Mouse (Mus musculus): ENCODE data around the gene Zdhhc13. TPM values are rescaled to one million over a fixed set of nuclear protein-coding genes. Genes with fewer than 3 reads are reported as not detected.

Zdhhc13 gene
- polyA plus RNA-seq, 1 experiment from 2014 or later, result 41.5 TPM

DNA sequence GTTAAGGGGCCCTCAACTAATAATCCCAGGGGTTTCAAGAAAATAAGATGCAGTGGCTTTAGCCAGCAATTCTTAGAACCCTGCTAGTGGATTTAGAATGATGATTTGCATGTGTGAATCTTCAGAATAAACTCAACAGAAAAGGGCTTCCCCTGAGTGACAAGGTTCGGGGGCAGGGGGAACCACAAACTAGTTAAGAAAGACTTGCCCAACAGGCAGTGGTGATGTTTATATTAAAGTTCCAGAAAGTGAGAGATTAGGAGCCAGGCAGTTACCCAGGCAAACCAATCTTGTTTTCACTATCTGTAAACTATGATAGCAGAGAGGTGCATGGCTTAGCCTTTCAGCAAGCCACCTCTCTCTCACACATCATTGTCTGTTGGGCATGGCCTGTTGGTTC, 43.9 kb downstream of the Zdhhc13 start:
- Histone ChIP-seq H3K4me3 (replicated peaks) (no peak overlapping the region), H3K4me1 (replicated peaks) (no peaks in the 10 kb centered on the region), H3K9ac (no peak overlapping the region), H3K9me3 (no peaks in the 10 kb centered on the region), H3K4me2 (replicated peaks) (no peak overlapping the region), H3K27ac (no peak overlapping the region), H3K36me3 (peaks cover under 1% of the 10 kb centered on the region; the same call in 1 of the 2 replicates), H3K27me3 (replicated peaks) (no peaks in the 10 kb centered on the region)
- ATAC-seq, result no peak
- 55% methylated on average over 1 of the region's 1 CpGs for WGBS

DNA sequence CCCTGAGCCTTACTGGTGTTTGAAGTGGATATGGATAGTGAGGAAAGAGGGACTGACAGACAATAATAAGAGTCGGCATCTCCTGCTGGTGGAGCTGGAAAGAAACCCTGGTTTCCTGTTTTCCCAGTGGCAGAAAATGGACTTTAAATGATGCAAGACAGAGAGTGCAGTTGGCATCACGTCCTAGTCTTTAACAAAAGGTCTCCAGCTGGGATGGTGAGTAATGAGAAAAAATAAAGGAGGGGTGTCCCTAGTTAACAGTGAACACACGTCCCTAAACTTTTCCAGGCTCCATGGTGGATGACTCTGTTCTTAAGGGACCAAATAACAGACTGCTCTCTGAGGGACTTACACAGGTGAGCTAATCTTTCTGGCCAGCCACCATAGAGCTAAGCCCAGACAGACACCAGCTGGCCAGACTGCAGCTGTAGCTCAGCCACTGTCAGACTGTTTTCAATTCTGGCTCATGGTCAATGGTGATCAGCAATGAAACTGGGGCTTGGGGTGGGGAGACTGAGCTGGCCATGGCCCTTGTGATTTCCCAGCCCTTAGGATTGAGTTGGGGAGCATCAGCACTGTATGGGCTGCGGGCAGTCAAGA, 45.7 kb downstream of the Zdhhc13 start:
- Histone ChIP-seq H3K9ac (no peak overlapping the region), H3K27me3 (replicated peaks) (no peaks in the 10 kb centered on the region), H3K36me3 (no peaks in the 10 kb centered on the region), H3K4me3 (replicated peaks) (no peak overlapping the region), H3K9me3 (no peaks in the 10 kb centered on the region), H3K4me1 (replicated peaks) (no peaks in the 10 kb centered on the region), H3K4me2 (replicated peaks) (no peak overlapping the region), H3K27ac (no peak overlapping the region)
- WGBS, result 73% methylated on average over 4 of the region's 4 CpGs
- no peak for ATAC-seq

DNA sequence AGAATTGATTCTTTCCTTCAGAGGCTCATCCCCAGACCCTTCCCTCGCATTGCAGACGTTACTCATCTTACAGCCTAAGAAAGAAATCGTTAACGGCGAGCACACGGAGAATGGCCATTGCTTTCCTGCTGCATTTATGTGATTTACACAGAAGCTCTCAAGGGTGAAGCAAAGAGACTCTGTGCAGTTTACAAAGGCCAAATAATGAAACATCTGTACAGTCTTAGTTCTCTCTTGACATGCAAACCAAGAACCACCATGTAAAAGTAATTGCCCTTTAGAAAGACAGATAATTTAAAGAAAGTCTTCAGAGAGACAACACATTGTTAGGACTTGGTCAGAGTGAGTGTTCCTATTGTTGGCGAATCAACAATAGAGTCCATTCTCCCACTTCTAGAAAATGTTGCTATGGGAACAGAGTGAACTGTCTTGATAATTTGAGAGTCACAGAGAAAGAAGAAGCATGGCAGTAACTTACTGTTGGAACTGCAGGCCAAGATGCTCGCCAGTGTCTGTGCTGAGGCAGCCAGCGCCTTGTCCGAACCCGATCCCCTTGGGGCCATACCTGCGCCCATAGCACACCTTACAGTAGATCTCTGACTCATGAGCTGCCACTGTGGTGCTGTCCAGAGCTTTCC, 46.3 kb downstream of the Zdhhc13 start:
- Histone ChIP-seq H3K36me3 (no peaks in the 10 kb centered on the region), H3K27ac (no peak overlapping the region), H3K9me3 (no peaks in the 10 kb centered on the region), H3K4me1 (replicated peaks) (no peaks in the 10 kb centered on the region), H3K4me3 (replicated peaks) (no peak overlapping the region), H3K4me2 (replicated peaks) (no peak overlapping the region), H3K27me3 (replicated peaks) (no peaks in the 10 kb centered on the region), H3K9ac (no peak overlapping the region)
- ATAC-seq, result no peak
- 78% methylated on average over 12 of the region's 12 CpGs for WGBS

DNA sequence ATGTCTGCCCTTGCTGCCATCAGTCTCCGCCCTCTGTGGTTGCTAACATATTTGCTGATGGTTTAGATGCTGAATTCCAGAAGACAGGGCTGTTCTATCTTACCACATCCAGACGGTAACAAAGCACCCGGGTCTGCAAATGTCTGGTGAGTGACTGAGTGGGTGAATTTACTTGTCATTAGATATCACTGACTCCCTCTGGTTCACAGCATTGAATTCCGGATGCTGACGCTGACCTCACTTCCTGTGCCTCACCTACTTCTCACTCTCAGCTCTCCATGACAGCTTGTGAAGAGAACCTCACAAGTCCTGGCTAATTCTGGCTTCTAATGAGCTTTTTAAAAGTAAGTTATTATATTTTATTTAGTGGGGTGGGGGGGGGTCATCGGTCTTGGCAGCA, 48.1 kb downstream of the Zdhhc13 start:
- H3K27me3 ChIP-seq (replicated peaks), result no peaks in the 10 kb centered on the region
- ATAC-seq, result no peak
- 71% methylated on average over 6 of the region's 6 CpGs for WGBS

DNA sequence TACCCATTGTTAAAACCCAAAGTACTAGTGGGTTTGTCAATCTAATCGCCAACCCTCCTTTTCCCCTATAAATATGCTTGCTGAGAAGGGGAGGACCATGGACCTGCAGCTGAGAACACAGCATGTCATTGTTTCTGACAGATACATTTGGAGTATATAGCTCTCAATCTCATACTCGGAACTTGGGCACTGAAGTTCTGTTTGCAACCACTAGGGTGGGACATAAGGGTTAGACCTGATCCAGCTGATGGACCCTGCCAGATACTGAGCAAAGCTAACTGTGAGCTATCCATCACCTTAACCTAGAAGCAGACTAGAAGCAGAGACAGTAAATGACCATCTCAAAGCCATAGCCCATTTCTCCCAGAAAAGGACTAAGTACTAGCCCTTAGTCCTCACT, 49.6 kb downstream of the Zdhhc13 start:
- Histone ChIP-seq H3K4me3 (replicated peaks) (no peak overlapping the region), H3K4me2 (replicated peaks) (no peak overlapping the region), H3K27me3 (replicated peaks) (no peaks in the 10 kb centered on the region), H3K4me1 (replicated peaks) (0 out of 2 replicates have a peak, but pooled peaks cover 2% of the 10 kb centered on the region), H3K9ac (no peak overlapping the region), H3K9me3 (no peaks in the 10 kb centered on the region), H3K36me3 (no peaks in the 10 kb centered on the region), H3K27ac (no peak overlapping the region)
- 72% methylated on average over 2 of the region's 2 CpGs for WGBS
- no peak for ATAC-seq

More for the DNA sequence above, 48.1 kb downstream of the Zdhhc13 start:
- 0 out of 2 replicates have a peak, but pooled peaks cover 2% of the 10 kb centered on the region for H3K4me1 ChIP-seq (replicated peaks)
- no peak overlapping the region for H3K27ac ChIP-seq
- no peaks in the 10 kb centered on the region for H3K36me3 ChIP-seq
- no peak overlapping the region for H3K4me2 ChIP-seq (replicated peaks)
- H3K9ac ChIP-seq, result no peak overlapping the region
- H3K4me3 ChIP-seq (replicated peaks), result no peak overlapping the region
- no peaks in the 10 kb centered on the region for H3K9me3 ChIP-seq

DNA sequence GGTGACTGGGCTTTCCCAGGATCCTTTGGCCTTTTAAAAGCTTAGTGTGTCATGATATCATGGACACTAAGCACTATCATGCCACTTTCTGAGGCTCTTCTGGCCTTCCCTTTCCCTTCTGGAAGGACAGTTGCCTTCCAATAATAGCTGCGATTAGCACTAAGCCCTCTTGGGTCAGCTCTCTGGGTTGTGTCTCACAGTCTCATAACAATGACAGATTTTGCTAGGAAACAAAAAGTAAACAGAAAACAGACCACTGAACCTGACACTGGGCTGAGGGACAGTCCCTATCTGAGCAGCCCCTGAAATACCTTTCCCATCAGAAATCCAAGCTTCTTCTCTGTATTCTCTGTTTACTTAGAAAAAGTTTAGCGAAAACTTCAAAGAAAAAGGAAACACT, 51.7 kb downstream of the Zdhhc13 start:
- no peaks in the 10 kb centered on the region for H3K9me3 ChIP-seq

DNA sequence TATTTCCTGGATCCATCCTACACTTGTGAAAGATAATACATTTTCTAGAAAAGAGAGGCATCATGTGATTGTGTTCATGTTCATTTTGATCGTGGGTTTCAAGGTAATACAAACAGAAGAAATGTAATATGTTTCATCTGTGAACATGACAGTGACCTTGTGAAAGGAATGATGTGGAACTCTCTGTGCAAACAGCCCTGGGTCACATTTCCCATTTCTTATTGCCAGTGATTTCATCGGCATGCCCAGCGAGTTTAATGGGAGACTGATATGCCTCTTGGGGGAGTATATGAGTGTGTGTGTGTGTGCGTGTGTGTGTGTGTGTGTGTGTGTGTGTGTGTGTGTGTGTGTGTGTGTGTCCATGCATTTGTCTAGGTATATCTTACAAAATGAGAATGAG, 52.7 kb downstream of the Zdhhc13 start:
- Histone ChIP-seq H3K9me3 (no peaks in the 10 kb centered on the region), H3K4me2 (replicated peaks) (no peak overlapping the region), H3K36me3 (no peaks in the 10 kb centered on the region), H3K27me3 (replicated peaks) (no peaks in the 10 kb centered on the region), H3K4me1 (replicated peaks) (0 out of 2 replicates have a peak, but pooled peaks cover 2% of the 10 kb centered on the region), H3K9ac (no peak overlapping the region), H3K27ac (no peak overlapping the region), H3K4me3 (replicated peaks) (no peak overlapping the region)
- WGBS, result 72% methylated on average over 4 of the region's 4 CpGs
- no peak for ATAC-seq

More for the DNA sequence above, 51.7 kb downstream of the Zdhhc13 start:
- H3K27ac ChIP-seq, result no peak overlapping the region
- H3K36me3 ChIP-seq, result no peaks in the 10 kb centered on the region
- H3K4me1 ChIP-seq (replicated peaks), result 0 out of 2 replicates have a peak, but pooled peaks cover 2% of the 10 kb centered on the region
- H3K9ac ChIP-seq, result no peak overlapping the region
- no peak overlapping the region for H3K4me3 ChIP-seq (replicated peaks)
- 45% methylated on average over 2 of the region's 2 CpGs for WGBS
- H3K4me2 ChIP-seq (replicated peaks), result no peak overlapping the region
- ATAC-seq, result no peak
- no peaks in the 10 kb centered on the region for H3K27me3 ChIP-seq (replicated peaks)

DNA sequence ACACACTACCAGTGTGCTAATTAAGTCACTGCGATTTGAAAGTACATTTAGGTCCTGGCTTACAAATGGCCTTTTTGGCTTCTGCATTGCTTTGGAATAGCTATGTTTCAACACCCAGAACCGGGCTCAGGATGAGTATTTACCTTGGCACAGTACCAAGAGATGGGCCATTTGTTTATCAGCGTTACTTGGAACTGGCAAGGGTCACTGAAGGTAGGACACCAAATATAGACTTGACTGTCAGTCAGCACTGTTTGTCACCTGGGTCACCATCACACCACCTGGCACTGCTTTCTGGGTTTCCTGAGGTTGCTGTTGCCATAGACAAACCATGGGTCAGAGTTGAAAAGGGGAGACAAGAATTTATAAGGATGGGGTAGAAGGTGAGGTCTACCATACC, 53.5 kb downstream of the Zdhhc13 start:
- no peaks in the 10 kb centered on the region for H3K9me3 ChIP-seq
- no peak overlapping the region for H3K27ac ChIP-seq
- 0 out of 2 replicates have a peak, but pooled peaks cover 2% of the 10 kb centered on the region for H3K4me1 ChIP-seq (replicated peaks)
- H3K4me3 ChIP-seq (replicated peaks), result no peak overlapping the region
- H3K27me3 ChIP-seq (replicated peaks), result no peaks in the 10 kb centered on the region
- H3K9ac ChIP-seq, result no peak overlapping the region
- WGBS, result 61% methylated on average over 3 of the region's 3 CpGs
- no peak overlapping the region for H3K4me2 ChIP-seq (replicated peaks)
- no peak for ATAC-seq
- no peaks in the 10 kb centered on the region for H3K36me3 ChIP-seq

DNA sequence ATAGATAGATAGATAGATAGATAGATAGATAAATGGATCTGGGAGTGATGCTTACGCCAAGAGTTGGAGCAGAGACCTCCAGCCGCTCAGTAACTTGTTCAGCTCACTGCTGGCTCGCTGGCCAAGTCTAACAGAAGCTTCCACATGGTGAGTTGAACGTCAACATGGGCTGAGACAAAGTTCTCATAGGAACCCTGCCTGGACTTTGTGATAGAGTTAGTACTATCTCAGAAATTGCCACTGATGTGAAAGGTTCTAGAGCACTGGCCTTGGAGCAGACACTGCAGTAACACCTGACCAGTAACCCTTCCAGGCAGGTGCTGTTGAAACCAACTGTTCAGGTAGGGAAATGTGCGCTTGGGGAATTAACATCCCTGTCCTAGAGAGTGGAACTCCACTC, 54.7 kb downstream of the Zdhhc13 start:
- H3K4me2 ChIP-seq (replicated peaks), result no peak overlapping the region
- H3K4me1 ChIP-seq (replicated peaks), result 0 out of 2 replicates have a peak, but pooled peaks cover 2% of the 10 kb centered on the region
- H3K9ac ChIP-seq, result no peak overlapping the region
- no peak for ATAC-seq
- 85% methylated on average over 5 of the region's 5 CpGs for WGBS
- no peak overlapping the region for H3K27ac ChIP-seq
- H3K27me3 ChIP-seq (replicated peaks), result no peaks in the 10 kb centered on the region
- H3K9me3 ChIP-seq, result no peaks in the 10 kb centered on the region
- no peak overlapping the region for H3K4me3 ChIP-seq (replicated peaks)
- no peaks in the 10 kb centered on the region for H3K36me3 ChIP-seq

DNA sequence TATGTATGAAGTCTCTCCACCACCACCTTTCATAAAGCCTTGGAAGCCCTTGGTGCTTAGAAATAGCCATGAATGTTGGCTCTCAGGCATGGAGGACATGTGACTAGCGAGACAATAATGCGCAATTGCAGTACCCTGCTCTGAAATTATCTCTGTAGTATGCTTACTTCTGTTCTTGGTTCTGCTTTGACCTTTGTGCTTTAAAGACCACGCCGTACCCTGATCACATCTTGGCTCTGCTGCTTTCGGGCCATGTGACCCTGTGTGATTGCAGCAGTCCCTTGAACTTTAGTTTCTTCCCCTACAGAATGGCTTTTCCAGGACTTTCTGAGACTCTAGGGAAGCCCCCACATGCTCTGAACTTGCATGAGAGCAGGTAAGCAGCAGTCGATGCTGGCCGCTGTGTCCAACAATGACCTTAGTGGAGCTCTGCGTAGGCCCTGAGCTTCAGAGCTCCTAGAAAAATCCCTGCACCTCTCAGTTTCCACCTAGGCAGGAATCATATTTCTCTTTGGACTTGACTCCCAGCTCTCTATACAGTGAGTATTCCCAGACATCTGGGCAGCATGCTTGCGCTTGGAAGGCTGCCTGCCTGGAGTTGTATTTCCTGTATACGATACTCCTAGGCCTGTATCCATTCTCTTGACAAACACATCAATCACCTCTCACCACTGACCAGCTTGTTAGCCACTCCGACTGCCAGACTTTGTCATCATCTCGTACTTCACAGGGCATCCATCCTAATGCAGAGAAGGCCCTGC, 56.6 kb downstream of the Zdhhc13 start:
- Histone ChIP-seq H3K4me2 (replicated peaks) (no peak overlapping the region), H3K9me3 (no peaks in the 10 kb centered on the region), H3K9ac (no peak overlapping the region), H3K27ac (no peak overlapping the region), H3K36me3 (no peaks in the 10 kb centered on the region), H3K27me3 (replicated peaks) (no peaks in the 10 kb centered on the region), H3K4me3 (replicated peaks) (no peak overlapping the region), H3K4me1 (replicated peaks) (0 out of 2 replicates have a peak, but pooled peaks cover 2% of the 10 kb centered on the region)
- 64% methylated on average over 12 of the region's 12 CpGs for WGBS
- ATAC-seq, result peak; percentile 86

DNA sequence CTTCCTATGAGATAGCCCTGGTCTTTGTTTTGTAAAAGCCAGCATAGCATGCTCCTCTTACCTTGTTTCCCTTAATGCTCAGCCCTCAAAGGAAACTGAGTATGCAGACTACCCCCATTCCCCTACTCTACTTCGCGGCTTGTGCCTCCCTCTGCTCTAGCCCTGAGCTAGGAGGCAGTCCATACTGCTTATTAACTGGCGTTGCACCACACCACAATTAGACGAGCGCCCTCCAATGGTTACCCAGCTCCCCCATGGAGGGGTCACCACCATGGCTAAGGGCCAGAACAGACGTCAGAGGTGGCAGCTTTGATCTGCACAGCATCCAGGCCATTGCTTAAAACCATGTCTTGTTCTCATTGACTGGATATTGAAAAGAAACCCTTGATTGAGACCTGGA, 58.0 kb downstream of the Zdhhc13 start:
- Histone ChIP-seq H3K9me3 (no peaks in the 10 kb centered on the region), H3K27ac (no peak overlapping the region), H3K4me3 (replicated peaks) (no peak overlapping the region), H3K4me2 (replicated peaks) (no peak overlapping the region), H3K9ac (no peak overlapping the region), H3K27me3 (replicated peaks) (no peaks in the 10 kb centered on the region), H3K4me1 (replicated peaks) (no peaks in the 10 kb centered on the region), H3K36me3 (no peaks in the 10 kb centered on the region)
- WGBS, result 75% methylated on average over 6 of the region's 6 CpGs
- no peak for ATAC-seq

DNA sequence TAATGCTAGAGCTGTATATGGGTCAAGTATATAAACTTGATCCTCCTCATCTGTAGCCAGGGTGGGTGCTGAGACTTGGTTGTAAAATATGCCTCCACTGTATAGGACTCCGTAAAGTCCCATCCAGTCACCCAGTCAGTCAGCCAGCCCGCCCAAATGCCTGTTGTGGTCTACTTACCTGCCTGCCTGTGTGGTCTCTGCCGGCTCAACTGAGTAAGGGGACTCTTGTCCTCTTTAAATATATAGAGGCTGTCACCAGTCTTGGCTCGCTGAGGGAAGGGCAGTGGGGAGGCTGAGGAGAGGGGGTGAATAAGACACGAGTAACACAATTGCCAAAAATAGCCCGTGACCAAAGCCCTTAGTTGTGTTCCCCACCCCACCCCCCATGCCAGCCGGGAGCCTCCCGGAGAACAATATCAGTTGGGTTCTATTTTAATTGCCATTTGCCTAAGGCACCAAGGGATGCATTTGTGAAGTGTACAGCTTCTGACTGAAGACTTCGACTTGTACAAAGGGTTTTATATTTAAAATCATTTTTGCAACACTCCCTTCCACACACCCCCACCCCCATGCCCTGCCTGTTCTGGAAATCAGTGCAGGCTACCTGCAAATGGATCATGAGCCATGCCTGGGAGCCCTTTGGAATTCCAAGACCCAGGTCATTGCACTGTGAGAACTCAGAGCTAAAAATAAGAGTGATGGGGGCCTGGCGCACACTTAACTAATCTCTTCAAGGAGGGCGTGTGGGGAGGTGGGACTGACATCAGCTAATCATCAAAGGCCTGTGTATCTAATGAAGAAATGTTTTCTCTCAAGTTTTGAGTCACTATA, 59.2 kb downstream of the Zdhhc13 start, which contains the start of gene Csrp3:
TSS of gene Csrp3 (minus strand) at position 214 of the 831 bp plus-strand sequence.
- Histone ChIP-seq H3K27me3 (replicated peaks) (no peaks in the 10 kb centered on the region), H3K36me3 (no peaks in the 10 kb centered on the region), H3K4me3 (replicated peaks) (no peak within 1 kb of the TSS), H3K9me3 (no peaks in the 10 kb centered on the region), H3K4me1 (replicated peaks) (no peaks in the 10 kb centered on the region), H3K27ac (no peak within 1 kb of the TSS), H3K9ac (no peak within 1 kb of the TSS), H3K4me2 (replicated peaks) (no peak within 1 kb of the TSS)
- WGBS, result 69% methylated on average over 11 of the region's 11 CpGs
- ATAC-seq, result no peak

Data from intestine, embryonic 15.5 days (tissue).